Mouse (Mus musculus) neutrophil, adult 59 days (primary cell): ENCODE results near the gene Kctd5. TPM values are rescaled to one million over a fixed set of nuclear protein-coding genes. Genes with fewer than 3 reads are reported as not detected.

Source experiments
- total RNA-seq, 2 experiments: library from RNA; stranded (reverse); gene quantifications; 1 replicate in 1 of 2; 2 replicates in 1 of 2; pipeline ENCODE4 v1.2.4; 2023

The Kctd5 gene
- total RNA-seq = 10 to 100 TPM; 10.3 to 13.5 TPM

DNA sequence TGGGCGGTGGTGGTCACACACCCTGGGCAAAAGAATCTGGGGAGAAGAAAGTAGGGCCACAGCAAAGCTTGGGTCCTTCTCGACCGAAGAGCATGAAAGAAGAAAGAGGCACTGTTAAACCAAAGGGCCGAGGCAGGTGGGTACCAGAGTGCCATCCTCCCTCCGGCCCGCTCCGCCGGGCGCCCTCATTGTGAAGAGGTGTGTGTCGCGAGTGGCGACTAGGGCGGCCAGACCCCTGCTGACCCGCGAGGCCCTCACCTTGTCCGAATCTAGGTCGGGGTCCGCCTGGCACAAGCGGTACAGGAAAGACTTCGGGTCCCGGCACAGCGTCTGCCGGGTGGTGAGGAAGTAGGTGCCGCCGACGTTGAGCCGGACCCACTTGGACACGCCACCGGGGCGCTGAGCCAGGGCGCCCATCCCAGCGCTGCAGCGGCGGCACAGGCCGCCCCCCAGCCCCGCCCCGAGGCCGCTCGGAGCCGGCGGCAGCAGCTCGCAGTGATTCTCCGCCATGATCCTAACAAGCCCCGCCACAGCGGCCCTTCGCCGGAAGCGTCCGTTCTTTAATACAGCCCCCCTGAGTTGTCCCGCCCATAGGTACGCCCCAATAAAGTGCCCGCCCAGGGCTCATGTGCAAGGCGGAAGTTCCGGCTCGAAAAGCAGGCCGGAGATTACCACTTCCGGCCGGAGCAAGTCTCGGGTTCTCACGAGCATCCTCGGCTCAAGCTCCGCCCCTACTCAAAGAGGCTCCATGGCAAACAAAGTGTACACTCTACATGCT, at the start of gene Kctd5:
Kctd5 (minus strand) TSS at position 567 of the 778 bp plus-strand sequence.

DNA sequence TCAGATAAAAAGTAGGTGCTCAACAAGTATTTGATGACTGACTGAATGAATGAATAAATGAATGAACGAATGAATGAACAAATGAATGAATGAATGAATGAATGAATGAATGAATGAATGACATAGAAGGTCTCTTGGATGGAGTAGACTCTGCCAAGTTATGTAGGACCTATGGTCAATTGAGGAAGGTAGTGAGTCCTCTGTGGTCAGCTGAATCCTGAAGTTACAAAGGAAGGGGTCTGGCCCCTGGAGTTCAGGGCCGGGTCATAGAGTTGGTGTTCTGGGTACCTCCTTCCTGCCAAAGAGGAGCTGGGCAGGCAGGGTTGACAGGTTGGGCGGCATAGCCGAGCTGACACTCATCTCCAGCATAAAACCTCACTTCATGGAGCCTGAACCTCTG, 35.4 kb downstream of the Kctd5 start, which contains the start of gene Prss27:
Prss27 (plus strand) TSS at position 301 of the 400 bp plus-strand sequence.

DNA sequence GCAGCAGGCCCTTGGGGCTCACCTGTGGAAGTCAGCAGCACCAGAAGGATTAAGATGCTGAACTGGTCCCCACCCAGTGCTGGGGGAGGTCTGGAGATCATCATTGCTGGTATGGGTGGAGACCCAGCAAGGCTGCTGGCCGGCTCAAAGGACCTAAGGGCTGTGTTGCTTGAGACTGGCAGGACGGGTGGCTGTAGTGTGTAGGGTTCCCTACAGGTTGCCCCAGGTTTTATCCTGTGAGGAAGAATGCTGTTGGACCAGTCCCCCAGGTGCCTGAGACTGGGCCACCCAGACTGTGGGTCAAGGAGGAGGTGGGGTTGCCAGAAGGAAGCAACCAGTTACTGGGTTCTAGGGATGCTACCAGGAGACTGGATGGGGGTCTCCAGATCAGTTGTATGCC, 75.4 kb downstream of the Kctd5 start, which contains the start of gene Prss22:
Prss22 (minus strand) TSS at position 200 of the 400 bp plus-strand sequence.

Other genes with a start within 250 kb of the Kctd5 start
- gene Elob, start 244.3 kb downstream of the Kctd5 start, total RNA-seq = 100 to 1,000 TPM; 152 to 189 TPM
- not detected for gene Prss33, start 237.4 kb downstream of the Kctd5 start, total RNA-seq
- gene Prss32, start 229.6 kb downstream of the Kctd5 start, total RNA-seq = not detected
- not detected for gene Prss41, start 229.3 kb downstream of the Kctd5 start, total RNA-seq
- not detected for gene Prss21, start 205.4 kb downstream of the Kctd5 start, total RNA-seq
- gene Dcpp1, start 192.6 kb downstream of the Kctd5 start, total RNA-seq = not detected
- not detected for gene Dcpp2, start 192.6 kb downstream of the Kctd5 start, total RNA-seq
- gene Dcpp3, start 156.0 kb downstream of the Kctd5 start, total RNA-seq = not detected
- not detected for gene Sbp, start 131.8 kb downstream of the Kctd5 start, total RNA-seq
- gene Sbpl, start 118.2 kb downstream of the Kctd5 start, total RNA-seq = not detected
- not detected for gene Prss30, start 92.9 kb downstream of the Kctd5 start, total RNA-seq
- gene Prss22, start 75.4 kb downstream of the Kctd5 start, total RNA-seq = under 1 TPM in 1 of 2 experiments, not detected in 1; 0.36 TPM
- not detected for gene Prss27, start 35.3 kb downstream of the Kctd5 start, total RNA-seq
- gene Pdpk1, start 77.4 kb upstream of the Kctd5 start, total RNA-seq = 10 to 100 TPM; 48.9 to 58.5 TPM
- gene Amdhd2, start 90.3 kb upstream of the Kctd5 start, total RNA-seq = 10 to 100 TPM; 65.4 to 76.7 TPM
- gene Atp6v0c, start 96.2 kb upstream of the Kctd5 start, total RNA-seq = 100 to 1,000 TPM; 376 to 393 TPM
- 10 to 100 TPM; 11.8 to 15.1 TPM for gene Tbc1d24, start 132.1 kb upstream of the Kctd5 start, total RNA-seq
- under 1 TPM; 0.24 to 0.49 TPM for gene Ntn3, start 136.0 kb upstream of the Kctd5 start, total RNA-seq
- 1 to 10 TPM; 8.8 to 9.9 TPM for gene Tedc2, start 147.4 kb upstream of the Kctd5 start, total RNA-seq
- 10 to 100 TPM; 44.1 to 49.2 TPM for gene Ccnf, start 178.0 kb upstream of the Kctd5 start, total RNA-seq